13 mouse cellular contexts compared by ENCODE assay signal in genomic region chr1:11492936-11493335, GRCm38 (mm10).
DNase-seq lines count a peak whose midpoint lies in the region.
"Had no signal": no experiment of that assay in that cellular context is flagged by ENCODE, and none has a peak within 500 bp of the region (broad histone marks: within the 10 kb centered on the region; RNA-seq: fewer than 3 reads in every experiment).

No protein-coding gene starts in this region.

- peak; percentile 52 for DNase-seq in ES-CJ7 (ENCODE audit: low read depth, low spot score)
- peak; percentile 66 for DNase-seq in R1 (ENCODE audit: low read depth, low spot score)
- no peak for DNase-seq in cerebellum, adult 9-10 months
- DNase-seq in lung, adult 18-20 months = no peak
- no peak for DNase-seq in adrenal gland, postnatal 25 days
- DNase-seq: adrenal gland, adult 8-10 months; adrenal gland, postnatal 14 days; cerebellum, adult 11 months; cerebellum, adult 18-20 months; cerebellum, adult 8-10 months; cerebellum, postnatal 10 days; cerebellum, postnatal 25 days; forebrain, postnatal 0 days had no signal

Comparison
In these comparisons a context has a peak if more than half of its experiments do, and no peak if none do; other contexts are left out.
1. DNase-seq: peak in ES-CJ7 (single experiment) and R1 (single experiment); none in cerebellum, adult 9-10 months (single experiment), lung, adult 18-20 months (0 of 2) and adrenal gland, postnatal 25 days (single experiment).